Mouse (Mus musculus): ENCODE results near the gene Nhsl2.

- TF ChIP-seq CTCF (IDR thresholded peaks at IDR 0.05; ENCODE audit: insufficient read depth, low read depth, low read length) (no peak), POLR2A (IDR thresholded peaks at IDR 0.05; ENCODE audit: insufficient read depth, low read depth, low read length) (no peak)
Measured at GRCm38 (mm10) chrX:101939486-101939885, 90.3 kb downstream of the Nhsl2 start.
